Mouse (Mus musculus): ENCODE data around the gene Tsku. TPM values are rescaled to one million over a fixed set of nuclear protein-coding genes. Genes with fewer than 3 reads are reported as not detected.

Tsku gene
- polyA plus RNA-seq (2014; fragmentation: Nextera tagmentation; extraction: Ambion mirVana): 13.8 and 15.9 TPM in 2 replicates

DNA sequence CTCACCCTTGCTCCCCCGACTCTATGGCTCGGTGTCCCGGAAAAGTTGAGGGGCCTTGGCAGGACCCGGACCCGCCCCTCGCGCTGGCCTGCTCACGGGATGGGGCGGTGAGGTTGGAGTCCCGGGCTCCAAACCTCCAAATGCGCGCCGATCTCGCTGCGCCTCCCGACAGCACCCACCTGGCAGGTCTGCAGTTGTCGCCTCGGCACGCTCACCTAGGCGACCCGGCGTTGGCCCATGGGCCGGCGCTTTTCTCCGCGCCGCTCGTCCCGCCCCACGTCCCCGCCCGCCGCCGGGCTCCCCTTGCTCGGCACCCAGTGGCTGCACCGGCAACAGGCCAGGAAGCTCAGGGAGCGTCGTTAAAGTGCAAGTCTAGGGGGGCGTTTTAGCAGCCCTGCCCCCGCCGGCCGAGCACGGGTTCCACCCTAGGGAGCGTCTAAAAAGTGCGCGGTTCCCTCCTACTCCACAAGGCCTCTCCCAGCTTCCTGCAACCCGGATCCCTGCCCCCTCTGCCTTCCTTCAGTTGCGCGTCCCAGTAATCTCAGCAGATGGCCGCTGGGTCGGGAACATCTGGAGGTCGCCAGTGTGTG lies at the start of gene Tsku:
TSS of gene Tsku (minus strand) at position 266 of the 590 bp plus-strand sequence.
- H3K27me3 ChIP-seq (ENCODE audit: insufficient read depth, low read length): no peaks in the 10 kb centered on the region
- no peaks in the 10 kb centered on the region for H3K36me3 ChIP-seq (ENCODE audit: insufficient read depth)
- H3K9ac ChIP-seq: peak within 1 kb of the TSS; percentile 75
- peak within 1 kb of the TSS; percentile 77 for H3K4me3 ChIP-seq (ENCODE audit: low read depth, low read length)
- peak; percentile 48 for TF ChIP-seq CTCF (IDR thresholded peaks at IDR 0.05; ENCODE audit: low read depth)
- under 1% methylated on average over 52 of the region's 52 CpGs for WGBS
- H3K4me1 ChIP-seq (ENCODE audit: insufficient read depth): peaks cover 10% of the 10 kb centered on the region; the same call in 1 of the 2 replicates
- peak; percentile 93 for ATAC-seq (ENCODE audit: insufficient read depth)
- H3K4me2 ChIP-seq: peak within 1 kb of the TSS; percentile 89
- DNase-seq: peak; percentile 99
- H3K9me3 ChIP-seq (ENCODE audit: low read depth, low read length): no peaks in the 10 kb centered on the region
- peak within 1 kb of the TSS; percentile 93 for H3K27ac ChIP-seq (ENCODE audit: low read depth)

DNA sequence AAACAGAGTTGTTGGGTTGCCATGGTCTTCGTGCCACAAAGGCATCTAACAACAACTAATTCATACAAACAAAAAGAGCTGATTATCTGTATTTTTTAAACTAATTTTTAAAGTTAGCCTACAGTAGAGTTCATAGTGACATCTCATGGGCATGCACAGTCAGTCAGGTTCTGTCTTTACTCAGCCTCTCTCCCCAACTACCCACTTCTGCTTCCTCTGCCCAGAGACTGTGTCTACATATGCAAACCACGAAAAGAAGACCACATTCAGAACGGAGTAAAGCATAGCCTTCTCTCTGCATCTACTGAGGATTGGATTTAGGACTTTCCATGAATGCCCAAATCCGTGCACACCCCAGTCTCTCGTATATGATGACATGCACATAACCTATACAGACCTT lies 46.5 kb upstream of the Tsku start:
- WGBS: 72% methylated on average over 5 of the region's 5 CpGs
- no peak overlapping the region for H3K27ac ChIP-seq (ENCODE audit: low read depth)
- no peaks in the 10 kb centered on the region for H3K4me1 ChIP-seq (ENCODE audit: insufficient read depth)
- H3K4me2 ChIP-seq: no peak overlapping the region
- no peak for TF ChIP-seq CTCF (IDR thresholded peaks at IDR 0.05; ENCODE audit: low read depth)
- no peaks in the 10 kb centered on the region for H3K36me3 ChIP-seq (ENCODE audit: insufficient read depth)
- ATAC-seq (ENCODE audit: insufficient read depth) (no peak), DNase-seq (no peak)
- no peak overlapping the region for H3K9ac ChIP-seq
- H3K4me3 ChIP-seq (ENCODE audit: low read depth, low read length): no peak overlapping the region
- H3K9me3 ChIP-seq (ENCODE audit: low read depth, low read length): no peaks in the 10 kb centered on the region
- no peaks in the 10 kb centered on the region for H3K27me3 ChIP-seq (ENCODE audit: insufficient read depth, low read length)

GRCm38 (mm10) chr7:98403996-98404395 lies 42.9 kb upstream of the Tsku start:
- H3K4me1 ChIP-seq (ENCODE audit: insufficient read depth): no peaks in the 10 kb centered on the region
- H3K4me2 ChIP-seq: no peak overlapping the region
- 74% methylated on average over 4 of the region's 4 CpGs for WGBS
- no peak for DNase-seq
- no peak overlapping the region for H3K9ac ChIP-seq
- H3K9me3 ChIP-seq (ENCODE audit: low read depth, low read length): no peaks in the 10 kb centered on the region
- H3K27me3 ChIP-seq (ENCODE audit: insufficient read depth, low read length): no peaks in the 10 kb centered on the region
- TF ChIP-seq CTCF (IDR thresholded peaks at IDR 0.05; ENCODE audit: low read depth): no peak
- no peak overlapping the region for H3K27ac ChIP-seq (ENCODE audit: low read depth)
- no peak for ATAC-seq (ENCODE audit: insufficient read depth)
- H3K36me3 ChIP-seq (ENCODE audit: insufficient read depth): no peaks in the 10 kb centered on the region
- H3K4me3 ChIP-seq (ENCODE audit: low read depth, low read length): no peak overlapping the region

GRCm38 (mm10) chr7:98402582-98403574 lies 41.8 kb upstream of the Tsku start:
- Histone ChIP-seq H3K27me3 (ENCODE audit: insufficient read depth, low read length) (no peaks in the 10 kb centered on the region), H3K36me3 (ENCODE audit: insufficient read depth) (no peaks in the 10 kb centered on the region), H3K4me1 (ENCODE audit: insufficient read depth) (no peaks in the 10 kb centered on the region), H3K27ac (ENCODE audit: low read depth) (no peak overlapping the region), H3K4me2 (no peak overlapping the region), H3K9me3 (ENCODE audit: low read depth, low read length) (no peaks in the 10 kb centered on the region), H3K9ac (no peak overlapping the region), H3K4me3 (ENCODE audit: low read depth, low read length) (no peak overlapping the region)
- WGBS: 75% methylated on average over 15 of the region's 15 CpGs
- no peak for ATAC-seq (ENCODE audit: insufficient read depth)
- TF ChIP-seq CTCF (IDR thresholded peaks at IDR 0.05; ENCODE audit: low read depth): no peak
- DNase-seq: no peak

DNA sequence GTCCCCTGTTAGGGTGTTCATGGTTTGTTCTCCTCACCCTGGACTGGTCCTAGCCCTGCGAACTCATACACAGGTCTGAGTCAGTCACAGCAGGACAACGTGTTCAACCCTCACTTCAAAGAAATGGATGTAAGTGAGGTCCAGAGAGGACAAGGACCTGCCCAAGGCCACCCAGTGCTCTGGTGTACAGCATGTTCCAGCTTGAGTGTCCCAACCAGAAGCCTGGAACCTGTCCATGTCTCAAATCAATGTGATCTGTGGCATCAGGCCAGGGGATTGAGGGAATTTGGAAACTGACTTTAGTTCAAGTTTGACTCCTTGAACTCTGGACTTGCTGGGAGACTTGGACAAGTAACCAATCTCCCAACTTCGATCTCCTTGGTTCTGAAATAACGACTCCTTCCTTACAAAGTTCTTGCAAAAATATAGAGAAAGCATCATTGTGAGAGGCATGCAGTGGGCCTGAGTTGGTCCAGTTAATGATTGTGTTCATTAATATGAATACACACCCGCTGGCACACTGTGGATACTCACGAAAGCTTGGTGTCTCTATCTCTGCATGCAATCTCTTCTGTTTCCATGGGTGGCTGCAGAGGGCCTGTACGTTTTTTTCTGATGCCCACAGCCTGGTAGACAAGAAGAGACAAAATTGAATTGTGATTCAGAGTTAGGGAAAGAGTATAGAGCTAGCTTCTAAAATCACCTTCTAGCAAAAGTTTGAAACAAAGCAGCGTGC lies 31.5 kb upstream of the Tsku start:
- Histone ChIP-seq H3K36me3 (ENCODE audit: insufficient read depth) (no peaks in the 10 kb centered on the region), H3K4me3 (ENCODE audit: low read depth, low read length) (no peak overlapping the region)
- 84% methylated on average over 8 of the region's 8 CpGs for WGBS

GRCm38 (mm10) chr7:98391351-98391936 lies 30.3 kb upstream of the Tsku start:
- no peak overlapping the region for H3K9ac ChIP-seq
- H3K9me3 ChIP-seq (ENCODE audit: low read depth, low read length): no peaks in the 10 kb centered on the region
- no peaks in the 10 kb centered on the region for H3K27me3 ChIP-seq (ENCODE audit: insufficient read depth, low read length)
- H3K4me1 ChIP-seq (ENCODE audit: insufficient read depth): 0 out of 2 replicates have a peak, but pooled peaks cover 4% of the 10 kb centered on the region
- H3K4me2 ChIP-seq: no peak overlapping the region
- H3K4me3 ChIP-seq (ENCODE audit: low read depth, low read length): no peak overlapping the region
- no peak for TF ChIP-seq CTCF (IDR thresholded peaks at IDR 0.05; ENCODE audit: low read depth)
- H3K27ac ChIP-seq (ENCODE audit: low read depth): no peak overlapping the region
- ATAC-seq (ENCODE audit: insufficient read depth): peak; percentile 82; the same call in 1 of the 2 replicates
- H3K36me3 ChIP-seq (ENCODE audit: insufficient read depth): no peaks in the 10 kb centered on the region
- peak; percentile 87 for DNase-seq
- WGBS: 47% methylated on average over 7 of the region's 7 CpGs

More for the DNA sequence above, 31.5 kb upstream of the Tsku start:
- ATAC-seq (ENCODE audit: insufficient read depth) (no peak), DNase-seq (no peak)
- Histone ChIP-seq H3K9ac (no peak overlapping the region), H3K4me2 (no peak overlapping the region), H3K27ac (ENCODE audit: low read depth) (no peak overlapping the region), H3K9me3 (ENCODE audit: low read depth, low read length) (no peaks in the 10 kb centered on the region), H3K27me3 (ENCODE audit: insufficient read depth, low read length) (no peaks in the 10 kb centered on the region), H3K4me1 (ENCODE audit: insufficient read depth) (0 out of 2 replicates have a peak, but pooled peaks cover 4% of the 10 kb centered on the region)
- TF ChIP-seq CTCF (IDR thresholded peaks at IDR 0.05; ENCODE audit: low read depth): no peak

Data from lung, embryonic 14.5 days (tissue).